Mouse (Mus musculus): ENCODE results near the gene Rps10. TPM values are rescaled to one million over a fixed set of nuclear protein-coding genes. Genes with fewer than 3 reads are reported as not detected.

Rps10 gene
- polyA plus RNA-seq (2015; fragmentation: Nextera tagmentation; extraction: Ambion mirVana), result 400 and 420 TPM in 2 replicates

- peaks cover 13% of the 10 kb centered on the region for H3K4me1 ChIP-seq (ENCODE audit: control insufficient read depth, insufficient read depth, low read length)
- ATAC-seq, result no peak
- peak within 1 kb of the TSS; percentile 91; the same call in 1 of the 2 replicates for H3K9ac ChIP-seq (ENCODE audit: low read depth, low read length)
- H3K36me3 ChIP-seq (ENCODE audit: control insufficient read depth, insufficient read depth, low read length), result peaks cover 12% of the 10 kb centered on the region
- H3K4me3 ChIP-seq (ENCODE audit: low read depth, low read length), result peak within 1 kb of the TSS; percentile 87
- peak within 1 kb of the TSS; percentile 92 for H3K27ac ChIP-seq (ENCODE audit: low read length)
- WGBS, result 48% methylated on average over 18 of the region's 18 CpGs
- H3K4me2 ChIP-seq (ENCODE audit: low read length), result peak within 1 kb of the TSS; percentile 80
- H3K27me3 ChIP-seq (ENCODE audit: control insufficient read depth, insufficient read depth, low read depth, low read length), result no peaks in the 10 kb centered on the region
- H3K9me3 ChIP-seq (replicated peaks; ENCODE audit: control insufficient read depth, low read length, poor library complexity, severe bottlenecking), result no peaks in the 10 kb centered on the region
Measured at GRCm38 (mm10) chr17:27636132-27637020, at the start of gene Rps10. TSS of gene Rps10 (minus strand) at chr17:27636669.

- Histone ChIP-seq H3K27me3 (ENCODE audit: control insufficient read depth, insufficient read depth, low read depth, low read length) (no peaks in the 10 kb centered on the region), H3K9ac (ENCODE audit: low read depth, low read length) (peak overlapping the region; percentile 91), H3K4me2 (ENCODE audit: low read length) (peak overlapping the region; percentile 92), H3K36me3 (ENCODE audit: control insufficient read depth, insufficient read depth, low read length) (no peaks in the 10 kb centered on the region), H3K27ac (ENCODE audit: low read length) (peak overlapping the region; percentile 58), H3K4me3 (ENCODE audit: low read depth, low read length) (peak overlapping the region; percentile 77), H3K4me1 (ENCODE audit: control insufficient read depth, insufficient read depth, low read length) (peaks cover 18% of the 10 kb centered on the region), H3K9me3 (replicated peaks; ENCODE audit: control insufficient read depth, low read length, poor library complexity, severe bottlenecking) (no peaks in the 10 kb centered on the region)
- ATAC-seq, result peak; percentile 67
- WGBS, result 3% methylated on average over 11 of the region's 11 CpGs
Measured at GRCm38 (mm10) chr17:27685550-27685913, 49.1 kb upstream of the Rps10 start.

GRCm38 (mm10) chr17:27684886-27685549, 48.5 kb upstream of the Rps10 start:
- under 1% methylated on average over 42 of the region's 53 CpGs for WGBS
- peak overlapping the region; percentile 77 for H3K4me3 ChIP-seq (ENCODE audit: low read depth, low read length)
- H3K36me3 ChIP-seq (ENCODE audit: control insufficient read depth, insufficient read depth, low read length), result no peaks in the 10 kb centered on the region
- H3K9ac ChIP-seq (ENCODE audit: low read depth, low read length), result peak overlapping the region; percentile 91
- peak overlapping the region; percentile 58 for H3K27ac ChIP-seq (ENCODE audit: low read length)
- peaks cover 18% of the 10 kb centered on the region for H3K4me1 ChIP-seq (ENCODE audit: control insufficient read depth, insufficient read depth, low read length)
- no peaks in the 10 kb centered on the region for H3K27me3 ChIP-seq (ENCODE audit: control insufficient read depth, insufficient read depth, low read depth, low read length)
- H3K9me3 ChIP-seq (replicated peaks; ENCODE audit: control insufficient read depth, low read length, poor library complexity, severe bottlenecking), result no peaks in the 10 kb centered on the region
- peak overlapping the region; percentile 92 for H3K4me2 ChIP-seq (ENCODE audit: low read length)
- peak; percentile 62 for ATAC-seq

- ATAC-seq, result peak; percentile 64
- H3K4me3 ChIP-seq (ENCODE audit: low read depth, low read length), result no peak overlapping the region
- WGBS, result 23% methylated on average over 11 of the region's 11 CpGs
- peak overlapping the region; percentile 74 for H3K27ac ChIP-seq (ENCODE audit: low read length)
- H3K27me3 ChIP-seq (ENCODE audit: control insufficient read depth, insufficient read depth, low read depth, low read length), result no peaks in the 10 kb centered on the region
- H3K9me3 ChIP-seq (replicated peaks; ENCODE audit: control insufficient read depth, low read length, poor library complexity, severe bottlenecking), result no peaks in the 10 kb centered on the region
- H3K4me1 ChIP-seq (ENCODE audit: control insufficient read depth, insufficient read depth, low read length), result peaks cover 7% of the 10 kb centered on the region
- H3K36me3 ChIP-seq (ENCODE audit: control insufficient read depth, insufficient read depth, low read length), result no peaks in the 10 kb centered on the region
- H3K4me2 ChIP-seq (ENCODE audit: low read length), result no peak overlapping the region
- no peak overlapping the region for H3K9ac ChIP-seq (ENCODE audit: low read depth, low read length)
Measured at GRCm38 (mm10) chr17:27678924-27679813, 42.7 kb upstream of the Rps10 start.

GRCm38 (mm10) chr17:27677756-27678155, 41.3 kb upstream of the Rps10 start:
- Histone ChIP-seq H3K4me3 (ENCODE audit: low read depth, low read length) (no peak overlapping the region), H3K4me2 (ENCODE audit: low read length) (no peak overlapping the region), H3K4me1 (ENCODE audit: control insufficient read depth, insufficient read depth, low read length) (peaks cover 7% of the 10 kb centered on the region), H3K27me3 (ENCODE audit: control insufficient read depth, insufficient read depth, low read depth, low read length) (no peaks in the 10 kb centered on the region), H3K9ac (ENCODE audit: low read depth, low read length) (no peak overlapping the region), H3K36me3 (ENCODE audit: control insufficient read depth, insufficient read depth, low read length) (no peaks in the 10 kb centered on the region), H3K27ac (ENCODE audit: low read length) (no peak overlapping the region), H3K9me3 (replicated peaks; ENCODE audit: control insufficient read depth, low read length, poor library complexity, severe bottlenecking) (no peaks in the 10 kb centered on the region)
- 81% methylated on average over 5 of the region's 5 CpGs for WGBS
- ATAC-seq, result no peak

- Histone ChIP-seq H3K27ac (ENCODE audit: low read length) (0 out of 2 replicates have a peak overlapping the region, but pooled peaks have one; percentile 34), H3K4me2 (ENCODE audit: low read length) (no peak overlapping the region), H3K4me1 (ENCODE audit: control insufficient read depth, insufficient read depth, low read length) (peaks cover 7% of the 10 kb centered on the region), H3K4me3 (ENCODE audit: low read depth, low read length) (no peak overlapping the region), H3K9ac (ENCODE audit: low read depth, low read length) (no peak overlapping the region), H3K27me3 (ENCODE audit: control insufficient read depth, insufficient read depth, low read depth, low read length) (no peaks in the 10 kb centered on the region), H3K9me3 (replicated peaks; ENCODE audit: control insufficient read depth, low read length, poor library complexity, severe bottlenecking) (no peaks in the 10 kb centered on the region), H3K36me3 (ENCODE audit: control insufficient read depth, insufficient read depth, low read length) (no peaks in the 10 kb centered on the region)
- WGBS, result 38% methylated on average over 7 of the region's 7 CpGs
- no peak for ATAC-seq
Measured at GRCm38 (mm10) chr17:27676270-27676669, 39.8 kb upstream of the Rps10 start.

- H3K4me2 ChIP-seq (ENCODE audit: low read length), result no peak overlapping the region
- no peak overlapping the region for H3K9ac ChIP-seq (ENCODE audit: low read depth, low read length)
- no peaks in the 10 kb centered on the region for H3K9me3 ChIP-seq (replicated peaks; ENCODE audit: control insufficient read depth, low read length, poor library complexity, severe bottlenecking)
- no peaks in the 10 kb centered on the region for H3K27me3 ChIP-seq (ENCODE audit: control insufficient read depth, insufficient read depth, low read depth, low read length)
- peaks cover 7% of the 10 kb centered on the region for H3K4me1 ChIP-seq (ENCODE audit: control insufficient read depth, insufficient read depth, low read length)
- H3K4me3 ChIP-seq (ENCODE audit: low read depth, low read length), result no peak overlapping the region
- no peak for ATAC-seq
- no peak overlapping the region; the same call in 1 of the 2 replicates for H3K27ac ChIP-seq (ENCODE audit: low read length)
- H3K36me3 ChIP-seq (ENCODE audit: control insufficient read depth, insufficient read depth, low read length), result no peaks in the 10 kb centered on the region
- 70% methylated on average over 9 of the region's 9 CpGs for WGBS
Measured at GRCm38 (mm10) chr17:27675453-27675852, 39.0 kb upstream of the Rps10 start.

GRCm38 (mm10) chr17:27673945-27674344, 37.5 kb upstream of the Rps10 start:
- H3K4me3 ChIP-seq (ENCODE audit: low read depth, low read length), result no peak overlapping the region

More at GRCm38 (mm10) chr17:27673945-27674344, 37.5 kb upstream of the Rps10 start:
- H3K4me2 ChIP-seq (ENCODE audit: low read length), result no peak overlapping the region
- no peak overlapping the region for H3K9ac ChIP-seq (ENCODE audit: low read depth, low read length)
- 69% methylated on average over 7 of the region's 7 CpGs for WGBS
- H3K4me1 ChIP-seq (ENCODE audit: control insufficient read depth, insufficient read depth, low read length), result peaks cover 5% of the 10 kb centered on the region
- ATAC-seq, result no peak
- H3K27me3 ChIP-seq (ENCODE audit: control insufficient read depth, insufficient read depth, low read depth, low read length), result no peaks in the 10 kb centered on the region
- H3K36me3 ChIP-seq (ENCODE audit: control insufficient read depth, insufficient read depth, low read length), result no peaks in the 10 kb centered on the region
- no peak overlapping the region for H3K27ac ChIP-seq (ENCODE audit: low read length)
- no peaks in the 10 kb centered on the region for H3K9me3 ChIP-seq (replicated peaks; ENCODE audit: control insufficient read depth, low read length, poor library complexity, severe bottlenecking)
